In the genomic region with DNA sequence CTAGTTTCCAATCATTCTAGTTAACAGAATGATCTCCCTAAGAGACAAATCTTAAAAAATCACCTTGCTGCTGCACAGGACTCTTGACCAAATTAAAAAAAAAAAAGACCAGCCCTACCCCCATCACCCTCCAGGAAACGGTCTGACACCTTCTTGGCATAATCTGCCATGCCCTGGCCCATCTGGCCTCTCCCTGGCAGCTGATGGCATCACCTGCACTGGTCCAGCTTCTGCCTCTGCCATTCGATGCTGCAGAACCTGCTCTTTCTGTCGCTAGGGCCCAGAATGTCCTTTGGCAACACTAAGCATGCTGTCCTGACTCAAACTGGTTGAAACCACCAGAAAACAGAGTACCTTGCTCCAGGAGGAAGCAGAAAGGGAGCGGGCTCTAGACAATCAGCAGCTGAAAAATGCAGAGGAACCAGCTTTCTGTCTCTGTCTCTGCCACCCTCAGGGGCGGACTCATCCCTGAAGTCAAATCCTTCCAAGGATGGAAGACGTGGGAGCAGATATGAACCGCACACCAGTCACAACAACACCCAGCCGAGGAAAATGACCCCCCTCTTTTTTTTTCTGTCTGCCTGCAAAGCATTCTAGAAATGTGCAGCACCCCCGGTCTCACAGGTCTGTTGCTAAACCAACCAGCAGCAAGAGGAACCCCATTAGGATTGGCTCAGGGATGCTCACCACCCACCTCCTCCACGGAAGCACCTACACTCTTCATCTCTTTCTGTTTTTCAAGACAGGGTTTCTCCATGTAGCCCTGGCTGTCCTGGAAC, we compare ENCODE assay signal across 18 mouse cellular contexts. TPM values are rescaled to one million over a fixed set of nuclear protein-coding genes. Genes with fewer than 3 reads are reported as not detected.
A peak's percentile ranks its signal among the peaks of the same experiment; 100 is the strongest.
DNase-seq lines count a peak whose midpoint lies in the region; ATAC-seq and TF ChIP-seq lines count a peak whose summit lies in the region.
"Had no signal": no experiment of that assay in that cellular context is flagged by ENCODE, and none has a peak within 500 bp of the region (broad histone marks: within the 10 kb centered on the region; RNA-seq: fewer than 3 reads in every experiment).

No protein-coding gene starts in this region.

- peak overlapping the region; percentile 28; the same call in 1 of the 2 replicates for H3K27ac ChIP-seq in embryonic facial prominence, embryonic 13.5 days
- H3K27ac ChIP-seq: forebrain, embryonic 13.5 days; kidney, embryonic 15.5 days; layer of hippocampus, adult 2 months; limb, embryonic 15.5 days; neural tube, embryonic 13.5 days had no signal

- H3K27me3 ChIP-seq in E14TG2a.4 (ENCODE audit: insufficient read depth, low read length): no peaks in the 10 kb centered on the region
- H3K27me3 ChIP-seq in embryonic facial prominence, embryonic 13.5 days: no peaks in the 10 kb centered on the region
- H3K27me3 ChIP-seq: forebrain, embryonic 13.5 days; heart, embryonic 12.5 days; kidney, embryonic 15.5 days; limb, embryonic 15.5 days; neural tube, embryonic 13.5 days had no signal

- peak; percentile 12 for DNase-seq in cerebellum, adult 9-11 months
- no peak for DNase-seq in cerebellum, adult 8-10 months
- DNase-seq in kidney, adult 9 months: peak; percentile 31
- DNase-seq in kidney, postnatal 14 days: no peak
- DNase-seq in adrenal gland, postnatal 4 days (ENCODE audit: low spot score in 2 of 2): no peak
- DNase-seq in B cell, adult 2 months: no peak
- DNase-seq: adrenal gland, postnatal 14 days; heart, postnatal 36 days; lung, postnatal 14 days; thymus, postnatal 4 days had no signal

- no peak for TF ChIP-seq CTCF in E14TG2a.4 (conservative IDR thresholded peaks at IDR 0.05; ENCODE audit: low read length)

- ATAC-seq in embryonic facial prominence, embryonic 13.5 days (ENCODE audit: insufficient number of reproducible peaks, insufficient read depth, low FRiP score, low TSS enrichment, low read depth): no peak
- ATAC-seq: forebrain, embryonic 13.5 days had no signal

- peak overlapping the region; percentile 27; the same call in 1 of the 2 replicates for H3K4me3 ChIP-seq in E14TG2a.4 (replicated peaks; ENCODE audit: low read length)
- H3K4me3 ChIP-seq in embryonic facial prominence, embryonic 13.5 days: no peak overlapping the region
- H3K4me3 ChIP-seq: forebrain, embryonic 13.5 days; heart, embryonic 12.5 days; kidney, embryonic 15.5 days; layer of hippocampus, adult 2 months; limb, embryonic 15.5 days; neural tube, embryonic 13.5 days had no signal

- no peak overlapping the region for H3K4me2 ChIP-seq in embryonic facial prominence, embryonic 13.5 days
- H3K4me2 ChIP-seq: forebrain, embryonic 13.5 days; heart, embryonic 12.5 days; kidney, embryonic 15.5 days; limb, embryonic 15.5 days; neural tube, embryonic 13.5 days had no signal

- peaks cover 12% of the 10 kb centered on the region for H3K4me1 ChIP-seq in E14TG2a.4 (replicated peaks; ENCODE audit: low read depth, low read length)
- H3K4me1 ChIP-seq in embryonic facial prominence, embryonic 13.5 days: no peaks in the 10 kb centered on the region
- H3K4me1 ChIP-seq: forebrain, embryonic 13.5 days; heart, embryonic 12.5 days; kidney, embryonic 15.5 days; limb, embryonic 15.5 days; neural tube, embryonic 13.5 days had no signal

- no peak overlapping the region for H3K9ac ChIP-seq in embryonic facial prominence, embryonic 13.5 days
- H3K9ac ChIP-seq: forebrain, embryonic 13.5 days; heart, embryonic 12.5 days; kidney, embryonic 15.5 days; limb, embryonic 15.5 days; neural tube, embryonic 13.5 days had no signal

- H3K9me3 ChIP-seq in E14TG2a.4 (ENCODE audit: low read length): no peaks in the 10 kb centered on the region
- peaks cover 5% of the 10 kb centered on the region; the same call in 1 of the 2 replicates for H3K9me3 ChIP-seq in embryonic facial prominence, embryonic 13.5 days
- H3K9me3 ChIP-seq: forebrain, embryonic 13.5 days; kidney, embryonic 15.5 days; limb, embryonic 15.5 days had no signal

- WGBS in embryonic facial prominence, embryonic 13.5 days: 73% methylated on average over 10 of the region's 10 CpGs

- H3K36me3 ChIP-seq in E14TG2a.4 (ENCODE audit: insufficient read depth, low read length): no peaks in the 10 kb centered on the region
- H3K36me3 ChIP-seq in embryonic facial prominence, embryonic 13.5 days: no peaks in the 10 kb centered on the region
- H3K36me3 ChIP-seq: heart, embryonic 12.5 days; kidney, embryonic 15.5 days; limb, embryonic 15.5 days; neural tube, embryonic 13.5 days had no signal

RNA-seq across cellular contexts. Expression of a gene that starts 24.0 kb away (rescaled TPM):
- 172 and 190 TPM in 2 replicates for polyA plus RNA-seq in embryonic facial prominence, embryonic 13.5 days (2015; fragmentation: Nextera tagmentation; extraction: Ambion mirVana)
- total RNA-seq in adrenal gland, postnatal 4 days (2021): 100 to 1,000 TPM in 1 of 2 experiments, 10 to 100 TPM in 1; 95.2 to 103 TPM

Comparison
In these comparisons a context has a peak if more than half of its experiments do, and no peak if none do; other contexts are left out.
1. DNase-seq: peak in cerebellum, adult 9-11 months (single experiment) and kidney, adult 9 months (single experiment); none in cerebellum, adult 8-10 months (single experiment), kidney, postnatal 14 days (single experiment), adrenal gland, postnatal 4 days (0 of 2) and B cell, adult 2 months (0 of 2).